Mouse (Mus musculus): ENCODE data around the gene Maip1. TPM values are rescaled to one million over a fixed set of nuclear protein-coding genes. Genes with fewer than 3 reads are reported as not detected.

Gene Maip1
- polyA plus RNA-seq, 1 experiment = 3.4 TPM

GRCm38 (mm10) chr1:57433141-57433540 is 27.0 kb downstream of the Maip1 start:
- no peaks in the 10 kb centered on the region; the same call in 1 of the 2 replicates for H3K4me1 ChIP-seq (ENCODE audit: control insufficient read depth, insufficient read depth, low read length)
- no peak for TF ChIP-seq CTCF (IDR thresholded peaks at IDR 0.05; ENCODE audit: control insufficient read depth, insufficient read depth, low read length)
- no peak overlapping the region for H3K27ac ChIP-seq (ENCODE audit: control insufficient read depth, insufficient read depth, low read depth, low read length, poor library complexity)
- H3K4me3 ChIP-seq (replicated peaks; ENCODE audit: control insufficient read depth, low read depth, low read length) = no peak overlapping the region
- WGBS = 80% methylated on average over 7 of the region's 7 CpGs

- H3K27ac ChIP-seq (ENCODE audit: control insufficient read depth, insufficient read depth, low read depth, low read length, poor library complexity) = no peak overlapping the region
- H3K4me1 ChIP-seq (ENCODE audit: control insufficient read depth, insufficient read depth, low read length) = no peaks in the 10 kb centered on the region
- no peak overlapping the region for H3K4me3 ChIP-seq (replicated peaks; ENCODE audit: control insufficient read depth, low read depth, low read length)
- 31% methylated on average over 9 of the region's 9 CpGs for WGBS
- TF ChIP-seq CTCF (IDR thresholded peaks at IDR 0.05; ENCODE audit: control insufficient read depth, insufficient read depth, low read length) = no peak
- no peak for TF ChIP-seq POLR2A (IDR thresholded peaks at IDR 0.05; ENCODE audit: borderline replicate concordance, control insufficient read depth, low read depth, low read length)
These were observed 30.3 kb downstream of the Maip1 start for GRCm38 (mm10) chr1:57436408-57436807.

DNA sequence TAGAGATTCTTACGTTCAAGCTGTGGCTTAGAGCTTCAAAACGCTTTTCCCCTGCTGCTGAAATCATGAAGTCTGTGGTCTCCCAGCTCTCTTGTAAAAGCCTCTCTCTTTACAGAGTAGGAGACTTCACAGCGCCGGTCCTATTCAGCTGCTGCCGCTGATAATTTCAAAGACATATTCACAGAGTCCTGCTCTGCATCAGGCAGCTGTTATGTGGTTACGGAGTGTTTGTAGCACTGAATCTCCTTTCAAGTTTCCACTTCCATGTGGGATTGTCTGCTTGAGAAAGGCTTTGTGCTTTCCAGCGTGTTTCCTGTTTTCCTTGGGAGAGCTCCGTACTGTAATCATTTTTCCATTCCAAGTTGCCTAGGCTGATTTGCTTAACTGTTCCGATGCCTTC is 30.8 kb downstream of the Maip1 start:
- 25% methylated on average over 9 of the region's 9 CpGs for WGBS
- TF ChIP-seq CTCF (IDR thresholded peaks at IDR 0.05; ENCODE audit: control insufficient read depth, insufficient read depth, low read length) = no peak
- no peak for TF ChIP-seq POLR2A (IDR thresholded peaks at IDR 0.05; ENCODE audit: borderline replicate concordance, control insufficient read depth, low read depth, low read length)
- H3K4me3 ChIP-seq (replicated peaks; ENCODE audit: control insufficient read depth, low read depth, low read length) = no peak overlapping the region

DNA sequence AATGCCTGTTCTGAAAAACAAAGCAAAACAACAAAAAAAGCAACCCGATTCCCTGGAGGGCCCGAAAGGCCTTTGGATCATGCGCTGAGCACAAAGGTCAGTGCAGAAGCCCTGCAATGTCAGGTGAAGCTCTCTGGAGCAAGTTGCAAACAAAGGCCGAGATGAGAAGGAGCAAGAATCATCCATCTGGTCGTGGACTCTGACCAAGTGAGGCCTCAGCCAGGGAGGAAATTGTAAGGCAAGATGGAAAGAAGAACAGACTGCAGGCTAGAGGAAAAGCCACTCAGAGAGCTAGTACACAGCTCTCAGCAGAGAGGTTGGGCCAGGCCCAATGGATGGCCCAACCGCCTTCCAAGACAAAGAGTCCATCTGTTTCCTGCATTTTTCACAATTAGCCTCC is 32.9 kb downstream of the Maip1 start:
- no peak overlapping the region for H3K4me3 ChIP-seq (replicated peaks; ENCODE audit: control insufficient read depth, low read depth, low read length)
- TF ChIP-seq CTCF (IDR thresholded peaks at IDR 0.05; ENCODE audit: control insufficient read depth, insufficient read depth, low read length) = no peak
- no peak for TF ChIP-seq POLR2A (IDR thresholded peaks at IDR 0.05; ENCODE audit: borderline replicate concordance, control insufficient read depth, low read depth, low read length)
- 69% methylated on average over 6 of the region's 6 CpGs for WGBS
- no peak overlapping the region for H3K27ac ChIP-seq (ENCODE audit: control insufficient read depth, insufficient read depth, low read depth, low read length, poor library complexity)
- H3K4me1 ChIP-seq (ENCODE audit: control insufficient read depth, insufficient read depth, low read length) = no peaks in the 10 kb centered on the region

More for the DNA sequence above, 30.8 kb downstream of the Maip1 start:
- Histone ChIP-seq H3K27ac (ENCODE audit: control insufficient read depth, insufficient read depth, low read depth, low read length, poor library complexity) (no peak overlapping the region), H3K4me1 (ENCODE audit: control insufficient read depth, insufficient read depth, low read length) (no peaks in the 10 kb centered on the region)

DNA sequence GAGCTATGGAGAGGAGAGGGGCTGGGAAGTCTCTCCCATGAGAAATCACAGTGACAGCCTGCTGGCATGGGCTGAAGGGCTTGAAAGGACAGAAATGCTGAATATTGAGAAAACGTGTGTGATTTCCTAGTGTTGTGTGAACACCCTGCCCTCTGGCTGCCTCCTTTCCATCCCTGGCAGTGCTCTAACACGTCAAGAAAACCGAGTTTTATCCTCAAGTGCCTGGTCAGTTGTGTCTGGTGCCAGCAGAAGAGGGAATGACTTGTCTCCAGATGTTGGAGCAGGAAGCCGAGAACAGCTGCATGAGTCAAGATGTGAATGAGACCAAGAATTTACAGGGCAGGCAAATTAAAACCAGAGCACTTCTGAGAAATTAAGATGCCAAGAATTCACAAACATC is 34.6 kb downstream of the Maip1 start:
- TF ChIP-seq CTCF (IDR thresholded peaks at IDR 0.05; ENCODE audit: control insufficient read depth, insufficient read depth, low read length) (no peak), POLR2A (IDR thresholded peaks at IDR 0.05; ENCODE audit: borderline replicate concordance, control insufficient read depth, low read depth, low read length) (no peak)
- WGBS = 54% methylated on average over 4 of the region's 4 CpGs
- H3K4me3 ChIP-seq (replicated peaks; ENCODE audit: control insufficient read depth, low read depth, low read length) = no peak overlapping the region
- H3K27ac ChIP-seq (ENCODE audit: control insufficient read depth, insufficient read depth, low read depth, low read length, poor library complexity) = no peak overlapping the region
- no peaks in the 10 kb centered on the region for H3K4me1 ChIP-seq (ENCODE audit: control insufficient read depth, insufficient read depth, low read length)

- 84% methylated on average over 10 of the region's 10 CpGs for WGBS
- Histone ChIP-seq H3K27ac (ENCODE audit: control insufficient read depth, insufficient read depth, low read depth, low read length, poor library complexity) (no peak overlapping the region), H3K4me1 (ENCODE audit: control insufficient read depth, insufficient read depth, low read length) (no peaks in the 10 kb centered on the region), H3K4me3 (replicated peaks; ENCODE audit: control insufficient read depth, low read depth, low read length) (no peak overlapping the region)
- TF ChIP-seq POLR2A (IDR thresholded peaks at IDR 0.05; ENCODE audit: borderline replicate concordance, control insufficient read depth, low read depth, low read length) (no peak), CTCF (IDR thresholded peaks at IDR 0.05; ENCODE audit: control insufficient read depth, insufficient read depth, low read length) (no peak)
These were observed 39.6 kb downstream of the Maip1 start for GRCm38 (mm10) chr1:57445679-57446078.

DNA sequence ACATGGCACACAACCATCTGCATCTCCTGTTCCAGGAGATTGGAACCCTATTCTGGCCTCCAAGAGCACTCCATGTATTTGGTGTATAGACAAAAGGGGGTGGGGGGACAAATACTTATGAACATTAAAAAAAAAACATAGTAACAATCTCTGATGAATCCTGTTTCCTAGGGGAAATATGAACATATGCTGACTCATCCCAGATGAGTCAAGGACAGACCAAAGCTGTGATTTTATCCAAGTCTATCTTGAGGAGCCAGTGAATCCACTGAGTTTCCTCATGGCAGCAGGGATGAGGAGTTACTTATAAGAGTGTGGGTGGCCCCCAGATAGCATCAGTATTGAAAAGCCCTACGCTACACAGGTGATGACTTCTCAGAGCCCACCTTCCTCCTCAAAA is 44.1 kb downstream of the Maip1 start:
- Histone ChIP-seq H3K27ac (ENCODE audit: control insufficient read depth, insufficient read depth, low read depth, low read length, poor library complexity) (no peak overlapping the region), H3K4me1 (ENCODE audit: control insufficient read depth, insufficient read depth, low read length) (no peaks in the 10 kb centered on the region), H3K4me3 (replicated peaks; ENCODE audit: control insufficient read depth, low read depth, low read length) (no peak overlapping the region)
- TF ChIP-seq CTCF (IDR thresholded peaks at IDR 0.05; ENCODE audit: control insufficient read depth, insufficient read depth, low read length) = no peak
- no peak for TF ChIP-seq POLR2A (IDR thresholded peaks at IDR 0.05; ENCODE audit: borderline replicate concordance, control insufficient read depth, low read depth, low read length)
- WGBS = 80% methylated on average over 1 of the region's 1 CpGs

GRCm38 (mm10) chr1:57460305-57460940 is 54.3 kb downstream of the Maip1 start:
- Histone ChIP-seq H3K27ac (ENCODE audit: control insufficient read depth, insufficient read depth, low read depth, low read length, poor library complexity) (no peak overlapping the region), H3K4me3 (replicated peaks; ENCODE audit: control insufficient read depth, low read depth, low read length) (no peak overlapping the region), H3K4me1 (ENCODE audit: control insufficient read depth, insufficient read depth, low read length) (no peaks in the 10 kb centered on the region)
- 77% methylated on average over 6 of the region's 6 CpGs for WGBS
- no peak for TF ChIP-seq POLR2A (IDR thresholded peaks at IDR 0.05; ENCODE audit: borderline replicate concordance, control insufficient read depth, low read depth, low read length)
- TF ChIP-seq CTCF (IDR thresholded peaks at IDR 0.05; ENCODE audit: control insufficient read depth, insufficient read depth, low read length) = no peak

Other genes with a start within 250 kb of the Maip1 start
- 1.2 and 4.5 TPM in 2 replicates for gene 1700066M21Rik, start 28.7 kb upstream of the Maip1 start, polyA plus RNA-seq (2011; ENCODE audit: insufficient read depth, insufficient read length, low replicate concordance, missing spikeins)
- 2.9 and 5.6 TPM in 2 replicates for gene Tyw5, start 773 bp downstream of the Maip1 start, polyA plus RNA-seq (2011; ENCODE audit: insufficient read depth, insufficient read length, low replicate concordance, missing spikeins)